ENCODE assay signal across 28 mouse cellular contexts in the genomic region with DNA sequence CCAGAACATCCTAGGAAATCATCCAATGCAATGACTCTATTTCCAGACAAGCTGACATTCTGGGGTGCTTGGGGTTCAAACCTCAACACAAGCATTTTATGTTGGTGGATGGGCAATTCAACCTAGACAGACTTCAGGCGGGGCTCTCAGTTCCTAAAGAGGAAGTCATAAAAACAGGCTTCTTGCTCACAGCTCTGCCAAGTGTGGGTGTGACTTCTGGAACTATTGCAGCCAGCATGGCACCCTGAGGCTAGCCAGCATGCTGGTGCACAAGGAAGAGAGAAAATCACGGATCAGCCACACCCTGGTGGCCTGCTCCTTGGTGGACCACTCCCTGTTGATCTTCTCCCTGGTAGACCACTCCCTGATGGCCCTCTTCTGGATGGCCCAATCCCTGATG. TPM values are rescaled to one million over a fixed set of nuclear protein-coding genes. Genes with fewer than 3 reads are reported as not detected.
DNase-seq lines count a peak whose midpoint lies in the region; ATAC-seq and TF ChIP-seq lines count a peak whose summit lies in the region.
"Had no signal": no experiment of that assay in that cellular context is flagged by ENCODE, and none has a peak within 500 bp of the region (broad histone marks: within the 10 kb centered on the region; RNA-seq: fewer than 3 reads in every experiment).

No protein-coding gene starts in this region.

- TF ChIP-seq CTCF in MEL (IDR thresholded peaks at IDR 0.05 in 2 of 3, conservative IDR thresholded peaks at IDR 0.05 in 1 of 3; ENCODE audit: control insufficient read depth in 1 of 3, insufficient read depth in 1 of 3, low read depth in 2 of 3, low read length in 3 of 3, poor library complexity in 1 of 3, severe bottlenecking in 1 of 3), result no peak
- no peak for TF ChIP-seq CTCF in intestine, postnatal 0 days (IDR thresholded peaks at IDR 0.05; ENCODE audit: low read depth)

- 20% methylated on average over 2 of the region's 2 CpGs for WGBS in intestine, postnatal 0 days

- H3K4me2 ChIP-seq in intestine, postnatal 0 days (replicated peaks; ENCODE audit: low read depth), result no peak overlapping the region
- H3K4me2 ChIP-seq: embryonic facial prominence, embryonic 12.5 days; embryonic facial prominence, embryonic 15.5 days; heart, embryonic 11.5 days; hindbrain, embryonic 14.5 days had no signal

- no peaks in the 10 kb centered on the region for H3K27me3 ChIP-seq in MEL (ENCODE audit: control insufficient read depth in 1 of 2, insufficient read depth in 2 of 2, low read length in 2 of 2)
- H3K27me3 ChIP-seq in intestine, postnatal 0 days (replicated peaks; ENCODE audit: control insufficient read depth, insufficient read depth, low read length), result no peaks in the 10 kb centered on the region
- H3K27me3 ChIP-seq: embryonic facial prominence, embryonic 12.5 days; embryonic facial prominence, embryonic 15.5 days had no signal

- no peak for TF ChIP-seq EP300 in MEL (IDR thresholded peaks at IDR 0.05; ENCODE audit: low read depth in 1 of 2, low read length in 2 of 2)

- H3K4me3 ChIP-seq in MEL (ENCODE audit: control insufficient read depth in 1 of 2, insufficient read depth in 1 of 2, low read depth in 2 of 2, low read length in 2 of 2), result no peak overlapping the region
- H3K4me3 ChIP-seq in intestine, postnatal 0 days (ENCODE audit: low read depth, low read length), result no peak overlapping the region
- H3K4me3 ChIP-seq: embryonic facial prominence, embryonic 12.5 days; embryonic facial prominence, embryonic 15.5 days; heart, adult 2 months; hindbrain, embryonic 10.5 days had no signal

- no peaks in the 10 kb centered on the region for H3K9me3 ChIP-seq in MEL (replicated peaks; ENCODE audit: insufficient read depth, low read length)
- H3K9me3 ChIP-seq in intestine, postnatal 0 days (ENCODE audit: control insufficient read depth), result no peaks in the 10 kb centered on the region
- H3K9me3 ChIP-seq: embryonic facial prominence, embryonic 12.5 days; embryonic facial prominence, embryonic 15.5 days; hindbrain, embryonic 10.5 days had no signal

- intact Hi-C loops in left cerebral cortex, postnatal 25 days (cut with DNase I), result no loop called here

- no peak overlapping the region for H3K27ac ChIP-seq in MEL (ENCODE audit: control insufficient read depth, low read depth, low read length)
- no peak overlapping the region for H3K27ac ChIP-seq in intestine, postnatal 0 days (ENCODE audit: low read depth, low read length)
- H3K27ac ChIP-seq: embryonic facial prominence, embryonic 12.5 days; embryonic facial prominence, embryonic 15.5 days; heart, adult 2 months; hindbrain, embryonic 10.5 days; hindbrain, embryonic 14.5 days; hindbrain, postnatal 0 days had no signal

- DNase-seq in MEL (ENCODE audit: low read depth, low spot score), result peak; percentile 26
- DNase-seq in cerebellum, postnatal 36 days, result no peak
- no peak for DNase-seq in left cerebral cortex, postnatal 25 days (ENCODE audit: low spot score in 2 of 2)
- no peak for DNase-seq in kidney, adult 8-10 months
- DNase-seq: adrenal gland, adult 2 months; adrenal gland, postnatal 14 days; cerebellum, adult 11 months; cerebellum, adult 2 months; cerebellum, postnatal 10 days; forebrain, postnatal 0 days; gastrocnemius, postnatal 25 days; heart, adult 2 months; kidney, adult 18-20 months had no signal

- H3K4me1 ChIP-seq in MEL (ENCODE audit: control insufficient read depth in 1 of 2, insufficient read depth in 2 of 2, low read length in 2 of 2), result no peaks in the 10 kb centered on the region
- no peaks in the 10 kb centered on the region; the same call in 1 of the 2 replicates for H3K4me1 ChIP-seq in intestine, postnatal 0 days (replicated peaks; ENCODE audit: control insufficient read depth, insufficient read depth, low read length)
- H3K4me1 ChIP-seq: embryonic facial prominence, embryonic 12.5 days; embryonic facial prominence, embryonic 15.5 days; hindbrain, embryonic 10.5 days had no signal

- H3K36me3 ChIP-seq in MEL (ENCODE audit: control insufficient read depth in 1 of 2, insufficient read depth in 2 of 2, low read length in 2 of 2), result no peaks in the 10 kb centered on the region
- no peaks in the 10 kb centered on the region for H3K36me3 ChIP-seq in intestine, postnatal 0 days (ENCODE audit: control insufficient read depth, insufficient read depth)
- H3K36me3 ChIP-seq: embryonic facial prominence, embryonic 12.5 days; embryonic facial prominence, embryonic 15.5 days; hindbrain, embryonic 10.5 days had no signal

- ATAC-seq in common myeloid progenitor, adult 5-6 weeks (replicated peaks; ENCODE audit: low read depth, poor library complexity, severe bottlenecking), result peak; percentile 36; the same call in 1 of the 2 replicates
- ATAC-seq in intestine, postnatal 0 days, result peak; percentile 41
- ATAC-seq: CD4-positive, CD25-positive, alpha-beta regulatory T cell, adult 4 months; forebrain, embryonic 14.5 days; forebrain, postnatal 0 days; hindbrain, postnatal 0 days; inflammation-experienced regulatory T-cells, adult 6 months had no signal

- TF ChIP-seq POLR2A in MEL (IDR thresholded peaks at IDR 0.05; ENCODE audit: control insufficient read depth in 1 of 2, insufficient read depth in 1 of 2, low read depth in 1 of 2, low read length in 2 of 2, poor library complexity in 1 of 2), result no peak

- no peak overlapping the region for H3K9ac ChIP-seq in MEL (ENCODE audit: control insufficient read depth, low read depth, low read length, poor library complexity, severe bottlenecking)
- no peak overlapping the region for H3K9ac ChIP-seq in intestine, postnatal 0 days (ENCODE audit: low read depth, low read length)
- H3K9ac ChIP-seq: embryonic facial prominence, embryonic 12.5 days; embryonic facial prominence, embryonic 15.5 days; forebrain, postnatal 0 days; hindbrain, embryonic 14.5 days had no signal

- no peaks in the 10 kb centered on the region for H3K79me2 ChIP-seq in MEL (ENCODE audit: control insufficient read depth, insufficient read depth, low read length, poor library complexity)

- no peak for TF ChIP-seq RAD21 in MEL (IDR thresholded peaks at IDR 0.05; ENCODE audit: low read depth, low read length)

TF ChIP-seq in MEL, 35 proteins besides CTCF, POLR2A, EP300 and RAD21:
- TF ChIP-seq MAX (IDR thresholded peaks at IDR 0.05; ENCODE audit: low read length), result no peak
- TF ChIP-seq TBP (IDR thresholded peaks at IDR 0.05; ENCODE audit: low read depth, low read length), result no peak
- no peak for TF ChIP-seq ELF1 (IDR thresholded peaks at IDR 0.05; ENCODE audit: low read depth, low read length)
- TF ChIP-seq NRF1 (IDR thresholded peaks at IDR 0.05; ENCODE audit: insufficient read depth, low read depth, low read length, poor library complexity, severe bottlenecking), result no peak
- no peak for TF ChIP-seq MEF2A (IDR thresholded peaks at IDR 0.05; ENCODE audit: extremely low read depth, insufficient replicate concordance, low read depth, low read length, poor library complexity, severe bottlenecking)
- no peak for TF ChIP-seq TAL1 (IDR thresholded peaks at IDR 0.05; ENCODE audit: low read length)
- no peak for TF ChIP-seq GABPA (IDR thresholded peaks at IDR 0.05; ENCODE audit: low read depth, low read length)
- TF ChIP-seq JUND (IDR thresholded peaks at IDR 0.05; ENCODE audit: low read depth, low read length), result no peak
- TF ChIP-seq TCF12 (IDR thresholded peaks at IDR 0.05; ENCODE audit: low read depth, low read length), result no peak
- TF ChIP-seq MAZ (IDR thresholded peaks at IDR 0.05; ENCODE audit: low read depth, low read length), result no peak
- no peak for TF ChIP-seq USF1 (IDR thresholded peaks at IDR 0.05; ENCODE audit: low read depth, low read length)
- no peak for TF ChIP-seq MYB (IDR thresholded peaks at IDR 0.05; ENCODE audit: low read depth, low read length)
- TF ChIP-seq HCFC1 (IDR thresholded peaks at IDR 0.05; ENCODE audit: low read depth, low read length), result no peak
- TF ChIP-seq ZMIZ1 (IDR thresholded peaks at IDR 0.05; ENCODE audit: low read depth, low read length), result no peak
- no peak for TF ChIP-seq RCOR1 (IDR thresholded peaks at IDR 0.05; ENCODE audit: low read depth, low read length)
- no peak for TF ChIP-seq USF2 (IDR thresholded peaks at IDR 0.05; ENCODE audit: borderline replicate concordance in 1 of 2, insufficient read depth in 1 of 2, low read depth in 1 of 2, low read length in 2 of 2)
- no peak for TF ChIP-seq E2F4 (IDR thresholded peaks at IDR 0.05; ENCODE audit: borderline replicate concordance, low read depth, low read length)
- no peak for TF ChIP-seq CHD2 (IDR thresholded peaks at IDR 0.05; ENCODE audit: low read length)
- no peak for TF ChIP-seq SMC3 (IDR thresholded peaks at IDR 0.05; ENCODE audit: low read depth, low read length)
TF ChIP-seq in MEL: peak in this region for 0.

RNA-seq across cellular contexts. Expression of gene Copb2, which starts 32.5 kb away (rescaled TPM):
- total RNA-seq in MEL (2012; rRNA removed), result 97.7 and 102 TPM in 2 replicates
- polyA plus RNA-seq in MEL (2012; ENCODE audit: insufficient read depth in 1 of 2, insufficient read length in 2 of 2, low read depth in 1 of 2, low replicate concordance in 2 of 2, missing spikeins in 1 of 2), result 10 to 100 TPM; 84.4 to 93.3 TPM
- 174 and 183 TPM in 2 replicates for total RNA-seq in common myeloid progenitor, adult 5-6 weeks (2017)
- polyA plus RNA-seq in intestine, postnatal 0 days (2015; fragmentation: Nextera tagmentation; extraction: Ambion mirVana), result 168 and 181 TPM in 2 replicates
- 10 to 100 TPM; 86.0 to 86.2 TPM for total RNA-seq in left cerebral cortex, postnatal 25 days (2021)

RNA-seq across cellular contexts. Expression of gene Rbp2, which starts 45.1 kb away (rescaled TPM):
- not detected in 2 replicates for total RNA-seq in MEL (2012; rRNA removed)
- under 1 TPM in 1 of 2 experiments, not detected in 1; 0.11 TPM for polyA plus RNA-seq in MEL (2012; ENCODE audit: insufficient read depth in 1 of 2, insufficient read length in 2 of 2, low read depth in 1 of 2, low replicate concordance in 2 of 2, missing spikeins in 1 of 2)
- total RNA-seq in common myeloid progenitor, adult 5-6 weeks (2017), result not detected in 2 replicates
- polyA plus RNA-seq in intestine, postnatal 0 days (2015; fragmentation: Nextera tagmentation; extraction: Ambion mirVana), result 7,315 and 7,837 TPM in 2 replicates
- not detected for total RNA-seq in left cerebral cortex, postnatal 25 days (2021)
- total RNA-seq: adrenal gland, adult 2 months; adrenal gland, postnatal 14 days; gastrocnemius, adult 8-10 months; gastrocnemius, postnatal 25 days had no signal
- polyA plus RNA-seq: adrenal gland, adult 2 months; CD4-positive, CD25-positive, alpha-beta regulatory T cell, adult 4 months; cerebellum, adult 2 months; forebrain, embryonic 11.5 days; frontal cortex, adult 2 months; heart, adult 2 months; heart, postnatal 0 days; inflammation-experienced regulatory T-cells, adult 6 months had no signal
